Comparison of ENCODE assay signal across 9 mouse cellular contexts in the genomic region with DNA sequence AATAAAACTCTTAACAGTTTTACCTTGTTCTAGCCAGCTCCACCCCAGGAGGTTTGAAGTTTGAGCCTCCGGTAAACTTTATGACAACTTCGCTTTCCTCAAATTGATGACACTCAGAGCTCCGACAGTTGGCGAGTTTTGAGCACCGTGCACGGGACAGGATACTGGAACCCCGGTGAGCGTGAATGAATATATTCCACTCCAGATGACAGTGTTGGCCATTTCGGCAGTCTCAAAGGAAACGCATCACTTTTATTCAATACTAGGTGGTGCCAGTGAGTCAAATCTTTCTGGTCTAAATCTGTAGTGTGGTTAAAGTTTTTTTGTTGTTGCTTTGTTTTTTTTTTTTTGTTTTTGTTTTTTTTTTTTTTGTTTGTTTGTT. TPM values are rescaled to one million over a fixed set of nuclear protein-coding genes. Genes with fewer than 3 reads are reported as not detected.
DNase-seq lines count a peak whose midpoint lies in the region; ATAC-seq and TF ChIP-seq lines count a peak whose summit lies in the region.
"Had no signal": no experiment of that assay in that cellular context is flagged by ENCODE, and none has a peak within 500 bp of the region (broad histone marks: within the 10 kb centered on the region; RNA-seq: fewer than 3 reads in every experiment).

No protein-coding gene starts in this region.

- peak; percentile 15; the same call in 1 of the 2 replicates for TF ChIP-seq CTCF in cerebellum, adult 2 months (IDR thresholded peaks at IDR 0.05; ENCODE audit: borderline replicate concordance, insufficient read depth, low read depth, low read length)
- no peak for TF ChIP-seq CTCF in G1E (IDR thresholded peaks at IDR 0.05; ENCODE audit: low read depth, low read length)

- 0 out of 2 replicates have a peak overlapping the region, but pooled peaks have one; percentile 4 for H3K27ac ChIP-seq in cerebellum, adult 2 months (ENCODE audit: insufficient read depth, low read length)
- peak overlapping the region; percentile 82 for H3K27ac ChIP-seq in embryonic facial prominence, embryonic 12.5 days
- H3K27ac ChIP-seq in limb, embryonic 11.5 days (replicated peaks; ENCODE audit: low read depth, low read length): peak overlapping the region; percentile 72; the same call in 1 of the 2 replicates
- peak overlapping the region; percentile 54; the same call in 1 of the 2 replicates for H3K27ac ChIP-seq in midbrain, embryonic 13.5 days

- no peaks in the 10 kb centered on the region for H3K9me3 ChIP-seq in G1E (replicated peaks)
- no peaks in the 10 kb centered on the region for H3K9me3 ChIP-seq in embryonic facial prominence, embryonic 12.5 days
- H3K9me3 ChIP-seq in limb, embryonic 11.5 days (ENCODE audit: control insufficient read depth, low read length): no peaks in the 10 kb centered on the region
- no peaks in the 10 kb centered on the region for H3K9me3 ChIP-seq in midbrain, embryonic 13.5 days

- WGBS in cerebellum, adult 2 months: under 1% methylated on average over 10 of the region's 10 CpGs
- WGBS in embryonic facial prominence, embryonic 12.5 days: 1% methylated on average over 10 of the region's 10 CpGs
- WGBS in limb, embryonic 11.5 days: under 1% methylated on average over 10 of the region's 10 CpGs
- WGBS in midbrain, embryonic 13.5 days: 2% methylated on average over 10 of the region's 10 CpGs

- no peaks in the 10 kb centered on the region; the same call in 1 of the 2 replicates for H3K4me1 ChIP-seq in cerebellum, adult 2 months (ENCODE audit: control insufficient read depth, insufficient read depth, low read length)
- H3K4me1 ChIP-seq in G1E (ENCODE audit: insufficient read depth, low read depth, low read length): peaks cover 6% of the 10 kb centered on the region
- peaks cover 15% of the 10 kb centered on the region for H3K4me1 ChIP-seq in embryonic facial prominence, embryonic 12.5 days
- H3K4me1 ChIP-seq in limb, embryonic 11.5 days (ENCODE audit: control insufficient read depth, insufficient read depth, low read length): 0 out of 2 replicates have a peak, but pooled peaks cover 4% of the 10 kb centered on the region
- H3K4me1 ChIP-seq in midbrain, embryonic 13.5 days (replicated peaks): peaks cover 24% of the 10 kb centered on the region

- H3K9ac ChIP-seq in embryonic facial prominence, embryonic 12.5 days: peak overlapping the region; percentile 77
- H3K9ac ChIP-seq in limb, embryonic 11.5 days (ENCODE audit: low read length): peak overlapping the region; percentile 61
- peak overlapping the region; percentile 81 for H3K9ac ChIP-seq in midbrain, embryonic 13.5 days (replicated peaks)

- DNase-seq in cerebellum, adult 2 months: peak in 1 of 2 experiments; percentile 39
- DNase-seq in cerebellum, adult 9-11 months: no peak
- peak; percentile 2 for DNase-seq in G1E (ENCODE audit: low spot score)
- DNase-seq in heart, postnatal 36 days: peak; percentile 30 to 41
- peak; percentile 38 for DNase-seq in limb, embryonic 11.5 days (ENCODE audit: low spot score)
- no peak for DNase-seq in ovary, postnatal 36 days (ENCODE audit: low spot score)

- H3K27me3 ChIP-seq in cerebellum, adult 2 months (ENCODE audit: control insufficient read depth, insufficient read depth, low read length): no peaks in the 10 kb centered on the region
- H3K27me3 ChIP-seq in G1E (ENCODE audit: insufficient read depth, low read length): no peaks in the 10 kb centered on the region
- no peaks in the 10 kb centered on the region for H3K27me3 ChIP-seq in embryonic facial prominence, embryonic 12.5 days
- H3K27me3 ChIP-seq in limb, embryonic 11.5 days (ENCODE audit: control insufficient read depth, insufficient read depth, low read length): no peaks in the 10 kb centered on the region
- no peaks in the 10 kb centered on the region for H3K27me3 ChIP-seq in midbrain, embryonic 13.5 days
- H3K27me3 ChIP-seq: Patski had no signal

- no peak; the same call in 1 of the 2 replicates for ATAC-seq in G1E (ENCODE audit: extremely low read depth, insufficient number of reproducible peaks, low FRiP score, poor library complexity, severe bottlenecking)
- ATAC-seq in embryonic facial prominence, embryonic 12.5 days (ENCODE audit: insufficient number of reproducible peaks, insufficient read depth, low FRiP score, low TSS enrichment): no peak
- ATAC-seq in limb, embryonic 11.5 days (ENCODE audit: insufficient number of reproducible peaks, low FRiP score, low TSS enrichment, low read depth): 0 out of 2 replicates have a peak, but pooled peaks have one; percentile 27
- ATAC-seq in midbrain, embryonic 13.5 days: peak; percentile 28; the same call in 1 of the 2 replicates

- H3K4me2 ChIP-seq in embryonic facial prominence, embryonic 12.5 days (replicated peaks): peak overlapping the region; percentile 82
- peak overlapping the region; percentile 67 for H3K4me2 ChIP-seq in limb, embryonic 11.5 days (ENCODE audit: low read depth, severe bottlenecking)
- H3K4me2 ChIP-seq in midbrain, embryonic 13.5 days (replicated peaks): peak overlapping the region; percentile 89

- peak overlapping the region; percentile 90 for H3K4me3 ChIP-seq in cerebellum, adult 2 months (replicated peaks; ENCODE audit: insufficient read depth, low read depth, low read length)
- peak overlapping the region; percentile 84 for H3K4me3 ChIP-seq in G1E (ENCODE audit: low read depth, low read length)
- H3K4me3 ChIP-seq in embryonic facial prominence, embryonic 12.5 days: peak overlapping the region; percentile 90
- H3K4me3 ChIP-seq in limb, embryonic 11.5 days (ENCODE audit: low read depth, low read length): peak overlapping the region; percentile 76
- H3K4me3 ChIP-seq in midbrain, embryonic 13.5 days (replicated peaks): peak overlapping the region; percentile 81

- intact Hi-C loops in heart, postnatal 36 days (cut with DNase I): loop anchor here (1.0 to 5.0 kb wide), 5 partner anchors 31 to 139 kb away; a partner anchor contains a TSS

- TF ChIP-seq POLR2A in cerebellum, adult 2 months (IDR thresholded peaks at IDR 0.05; ENCODE audit: borderline replicate concordance, insufficient read depth, low read length): no peak

- H3K36me3 ChIP-seq in G1E (replicated peaks): peaks cover 43% of the 10 kb centered on the region
- H3K36me3 ChIP-seq in embryonic facial prominence, embryonic 12.5 days: peaks cover 35% of the 10 kb centered on the region
- peaks cover 16% of the 10 kb centered on the region for H3K36me3 ChIP-seq in limb, embryonic 11.5 days (ENCODE audit: control insufficient read depth, insufficient read depth, low read length)
- H3K36me3 ChIP-seq in midbrain, embryonic 13.5 days: peaks cover 40% of the 10 kb centered on the region

RNA-seq across cellular contexts. Expression of a gene that starts 0.8 kb away (rescaled TPM):
- polyA plus RNA-seq in cerebellum, adult 2 months (2012; rRNA removed): 14.2 and 15.3 TPM in 2 replicates
- total RNA-seq in G1E (2014; fragmentation: Nextera tagmentation) (21.7 and 22.7 TPM in 2 replicates), G1E (2017) (50.7 and 54.8 TPM in 2 replicates)
- polyA plus RNA-seq in G1E (2012): 8.3 and 12.2 TPM in 2 replicates
- 55.5 and 57.6 TPM in 2 replicates for polyA plus RNA-seq in embryonic facial prominence, embryonic 12.5 days (2016; fragmentation: Nextera tagmentation; extraction: Ambion mirVana)
- 10 to 100 TPM; 57.5 to 69.1 TPM for total RNA-seq in heart, postnatal 36 days (2021)
- 61.5 and 64.6 TPM in 2 replicates for polyA plus RNA-seq in limb, embryonic 11.5 days (2014; fragmentation: Nextera tagmentation; extraction: Ambion mirVana)
- 45.5 and 50.8 TPM in 2 replicates for polyA plus RNA-seq in midbrain, embryonic 13.5 days (2015; fragmentation: Nextera tagmentation; extraction: Ambion mirVana)

RNA-seq across cellular contexts. Expression of a gene that starts 0.8 kb away (rescaled TPM):
- polyA plus RNA-seq in cerebellum, adult 2 months (2012; rRNA removed): 11.2 and 11.6 TPM in 2 replicates
- 6.3 and 10.8 TPM in 2 replicates for total RNA-seq in G1E (2014; fragmentation: Nextera tagmentation)
- total RNA-seq in G1E (2017): 8.5 and 10.5 TPM in 2 replicates
- polyA plus RNA-seq in G1E (2012): 1.3 and 2.0 TPM in 2 replicates
- 12.1 and 13.3 TPM in 2 replicates for polyA plus RNA-seq in embryonic facial prominence, embryonic 12.5 days (2016; fragmentation: Nextera tagmentation; extraction: Ambion mirVana)
- 10 to 100 TPM; 29.5 to 30.7 TPM for total RNA-seq in heart, postnatal 36 days (2021)
- polyA plus RNA-seq in limb, embryonic 11.5 days (2014; fragmentation: Nextera tagmentation; extraction: Ambion mirVana): 15.8 and 16.5 TPM in 2 replicates
- 9.8 and 12.5 TPM in 2 replicates for polyA plus RNA-seq in midbrain, embryonic 13.5 days (2015; fragmentation: Nextera tagmentation; extraction: Ambion mirVana)

RNA-seq across cellular contexts. Expression of a gene that starts 8.6 kb away (rescaled TPM):
- polyA plus RNA-seq in cerebellum, adult 2 months (2012; rRNA removed): 0.41 and 0.51 TPM in 2 replicates
- total RNA-seq in G1E (2014; fragmentation: Nextera tagmentation): not detected in 2 replicates
- not detected in 2 replicates for total RNA-seq in G1E (2017)
- polyA plus RNA-seq in G1E (2012): not detected in 2 replicates
- polyA plus RNA-seq in embryonic facial prominence, embryonic 12.5 days (2016; fragmentation: Nextera tagmentation; extraction: Ambion mirVana): 0.39 and 0.56 TPM in 2 replicates
- total RNA-seq in heart, postnatal 36 days (2021): not detected
- polyA plus RNA-seq in limb, embryonic 11.5 days (2014; fragmentation: Nextera tagmentation; extraction: Ambion mirVana): 0.55 TPM in 1 of 2 replicates, not detected in the other
- polyA plus RNA-seq in midbrain, embryonic 13.5 days (2015; fragmentation: Nextera tagmentation; extraction: Ambion mirVana): 0.65 TPM in 1 of 2 replicates, not detected in the other
- polyA plus RNA-seq: Patski had no signal

RNA-seq across cellular contexts. Expression of a gene that starts 31.0 kb away (rescaled TPM):
- polyA plus RNA-seq in cerebellum, adult 2 months (2012; rRNA removed): 0.54 and 0.74 TPM in 2 replicates
- not detected in 2 replicates for total RNA-seq in G1E (2014; fragmentation: Nextera tagmentation)
- total RNA-seq in G1E (2017): not detected in 2 replicates
- not detected in 2 replicates for polyA plus RNA-seq in G1E (2012)
- polyA plus RNA-seq in embryonic facial prominence, embryonic 12.5 days (2016; fragmentation: Nextera tagmentation; extraction: Ambion mirVana): 0.32 TPM in 1 of 2 replicates, not detected in the other
- 10 to 100 TPM; 76.3 to 81.1 TPM for total RNA-seq in heart, postnatal 36 days (2021)
- polyA plus RNA-seq in limb, embryonic 11.5 days (2014; fragmentation: Nextera tagmentation; extraction: Ambion mirVana): not detected in 2 replicates
- not detected in 2 replicates for polyA plus RNA-seq in midbrain, embryonic 13.5 days (2015; fragmentation: Nextera tagmentation; extraction: Ambion mirVana)
- polyA plus RNA-seq: Patski had no signal

RNA-seq across cellular contexts. Expression of a gene that starts 32.2 kb away (rescaled TPM):
- 33.3 and 34.6 TPM in 2 replicates for polyA plus RNA-seq in cerebellum, adult 2 months (2012; rRNA removed)
- 0.98 TPM in 1 of 2 replicates, not detected in the other for total RNA-seq in G1E (2014; fragmentation: Nextera tagmentation)
- 0.87 and 1.3 TPM in 2 replicates for total RNA-seq in G1E (2017)
- 1.4 and 2.9 TPM in 2 replicates for polyA plus RNA-seq in G1E (2012)
- polyA plus RNA-seq in embryonic facial prominence, embryonic 12.5 days (2016; fragmentation: Nextera tagmentation; extraction: Ambion mirVana): 83.3 and 85.2 TPM in 2 replicates
- total RNA-seq in heart, postnatal 36 days (2021): 10 to 100 TPM; 29.9 to 33.3 TPM
- 74.7 and 84.6 TPM in 2 replicates for polyA plus RNA-seq in limb, embryonic 11.5 days (2014; fragmentation: Nextera tagmentation; extraction: Ambion mirVana)
- 74.6 and 79.6 TPM in 2 replicates for polyA plus RNA-seq in midbrain, embryonic 13.5 days (2015; fragmentation: Nextera tagmentation; extraction: Ambion mirVana)

Comparison
In these comparisons a context has a peak if more than half of its experiments do, and no peak if none do; other contexts are left out.
1. DNase-seq: peak in G1E (single experiment), heart, postnatal 36 days (2 of 2) and limb, embryonic 11.5 days (single experiment); none in cerebellum, adult 9-11 months (single experiment) and ovary, postnatal 36 days (single experiment).
2. H3K27ac ChIP-seq: peak in every context shown above with its lines; median percentile 82 in embryonic facial prominence, embryonic 12.5 days; 72 in limb, embryonic 11.5 days; 54 in midbrain, embryonic 13.5 days; 4 in cerebellum, adult 2 months.
3. ATAC-seq: peak in limb, embryonic 11.5 days (single experiment) and midbrain, embryonic 13.5 days (single experiment); none in G1E (single experiment) and embryonic facial prominence, embryonic 12.5 days (single experiment).
4. Peak in every context shown above with its lines, with median percentiles within 50 percentile points of each other: H3K4me3 ChIP-seq, H3K4me2 ChIP-seq and H3K9ac ChIP-seq.